Mouse (Mus musculus): Measurements from ENCODE around the gene Tor1aip1.
A peak's percentile ranks its signal among the peaks of the same experiment; 100 is the strongest.

Tor1aip1 gene

DNA sequence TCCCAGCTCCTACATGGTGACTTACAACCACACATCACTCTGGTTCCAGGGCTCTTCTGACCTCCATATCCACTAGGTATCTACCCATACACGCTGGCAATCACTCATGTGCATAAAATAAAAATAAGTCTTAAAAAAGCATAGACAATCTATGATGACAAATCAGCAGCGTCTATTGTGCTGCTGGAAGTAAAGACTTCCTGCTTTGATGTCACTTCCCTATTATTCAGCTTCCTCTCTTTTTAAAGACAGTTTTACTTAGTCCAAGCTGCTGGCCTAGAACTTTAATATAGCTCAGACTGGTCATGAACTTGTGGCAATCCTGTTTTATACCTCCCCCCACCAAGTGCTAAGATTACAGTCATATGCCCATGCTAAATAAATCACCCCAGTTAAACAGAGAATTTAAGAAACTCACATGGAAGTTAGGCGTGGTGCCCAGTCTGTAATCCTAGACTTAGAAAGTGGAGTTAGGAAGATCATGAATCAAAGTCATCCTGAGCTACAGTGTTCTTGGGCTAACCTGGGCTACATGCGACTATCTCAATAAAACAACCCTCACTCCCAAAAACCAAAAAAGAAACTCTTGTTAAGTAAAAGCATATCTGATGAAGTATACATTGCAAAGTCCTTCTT is 7.8 kb downstream of the Tor1aip1 start:
- no peak for DNase-seq

DNA sequence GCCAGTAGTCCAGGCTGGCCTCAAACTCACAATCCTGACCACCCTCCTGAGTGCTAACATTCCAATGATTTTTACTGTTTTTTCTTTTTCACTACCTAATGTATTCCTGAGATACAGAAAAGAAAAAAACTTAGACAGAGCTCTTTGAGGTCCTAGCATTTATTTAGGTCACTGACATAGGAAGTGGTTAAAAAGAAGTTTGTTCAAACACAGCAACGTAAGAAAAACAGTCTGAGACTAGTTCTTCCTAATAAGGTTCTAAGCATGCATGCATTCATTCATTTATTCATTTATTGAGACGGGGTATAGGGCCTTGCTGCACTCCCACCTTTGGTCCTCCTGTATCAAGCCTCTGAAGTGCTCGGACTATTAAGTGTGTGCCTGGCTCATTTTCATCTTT is 8.4 kb downstream of the Tor1aip1 start:
- DNase-seq: no peak

DNA sequence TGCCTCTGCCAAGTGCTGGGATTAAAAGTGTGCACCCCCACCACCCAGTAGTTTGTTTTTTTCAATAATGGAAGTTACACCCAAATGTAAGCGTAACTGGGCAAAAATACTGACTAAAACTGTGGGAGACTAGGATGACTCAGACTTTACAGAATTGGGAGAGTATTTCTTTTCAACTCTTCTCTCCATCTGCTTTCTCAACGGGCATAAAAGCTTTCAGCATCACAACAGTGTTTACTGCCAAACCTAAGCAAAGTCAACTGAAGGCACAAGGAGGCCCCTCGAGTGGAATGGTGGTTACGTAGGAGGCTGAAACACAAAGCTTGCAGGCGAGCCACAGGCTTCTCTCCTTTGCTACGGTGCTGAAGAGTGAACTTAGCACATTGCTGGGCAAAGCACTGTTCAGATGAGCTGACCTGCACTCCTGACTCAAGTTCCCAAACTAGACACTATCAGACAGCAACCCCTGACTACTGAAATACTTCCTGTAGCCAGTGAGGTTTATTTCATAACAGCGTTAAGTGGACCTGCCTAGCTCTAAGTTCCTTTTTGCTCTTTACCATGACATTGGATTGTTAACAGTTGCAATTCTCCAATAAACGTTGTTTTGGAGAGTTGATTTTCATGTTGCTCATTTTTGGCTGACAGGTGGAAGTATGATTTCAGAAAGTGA is 11.3 kb downstream of the Tor1aip1 start:
- no peak for DNase-seq

DNA sequence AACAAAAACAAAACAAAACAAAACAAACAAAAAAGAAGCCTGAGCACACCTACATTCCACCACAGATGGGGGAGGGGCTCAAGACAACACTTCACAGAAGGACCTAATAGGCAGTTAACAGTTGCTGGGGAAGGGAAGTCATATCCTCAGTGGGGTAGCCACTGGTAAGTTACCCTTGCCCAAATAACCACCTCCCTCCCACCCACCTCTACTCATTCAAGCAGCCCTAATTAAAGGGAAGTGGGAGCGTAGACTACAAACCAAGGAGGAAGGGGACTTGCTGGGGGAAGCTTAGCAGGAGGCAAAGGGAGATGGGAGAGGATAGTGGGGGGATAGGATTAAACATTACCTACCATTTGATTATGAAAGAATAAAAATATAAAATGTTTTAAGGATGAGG is 15.9 kb downstream of the Tor1aip1 start:
- DNase-seq: no peak

DNA sequence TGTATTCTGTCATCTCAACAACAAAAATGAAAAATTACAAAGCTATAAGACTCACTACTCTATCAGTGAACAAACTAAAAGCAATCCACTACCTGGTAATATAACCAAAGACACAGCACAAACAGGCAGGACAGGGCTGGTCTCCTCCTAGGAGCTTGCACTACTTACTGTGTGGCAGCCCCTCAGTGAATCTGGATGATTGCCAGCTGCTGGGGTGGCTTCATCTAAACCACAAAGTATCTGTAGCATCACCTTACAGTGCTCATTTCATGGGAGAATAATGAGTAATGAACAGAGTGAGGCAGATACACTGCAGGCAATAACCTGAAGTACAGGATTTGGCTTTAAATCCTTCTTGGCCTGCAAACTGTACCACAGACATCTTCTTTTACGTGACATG is 16.5 kb downstream of the Tor1aip1 start:
- DNase-seq: no peak

DNA sequence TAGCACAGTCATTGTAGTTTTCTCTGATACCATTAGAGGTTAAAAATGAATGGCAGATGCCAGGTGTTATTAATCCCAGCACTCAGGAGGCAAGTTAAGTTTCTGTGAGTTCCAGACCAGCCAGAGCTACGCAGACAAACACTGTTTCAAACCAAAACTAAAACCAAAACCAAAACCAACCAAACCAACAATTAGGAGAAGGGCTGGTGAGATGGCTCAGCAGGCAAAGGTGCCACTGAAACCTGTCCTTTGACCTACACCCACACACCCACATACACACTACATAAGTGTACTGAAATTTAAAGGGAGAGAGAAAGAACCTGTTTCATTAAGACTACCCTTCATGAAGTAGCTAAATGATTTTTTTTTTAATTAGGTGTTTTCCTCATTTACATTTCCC is 27.3 kb downstream of the Tor1aip1 start:
- no peak for DNase-seq

DNA sequence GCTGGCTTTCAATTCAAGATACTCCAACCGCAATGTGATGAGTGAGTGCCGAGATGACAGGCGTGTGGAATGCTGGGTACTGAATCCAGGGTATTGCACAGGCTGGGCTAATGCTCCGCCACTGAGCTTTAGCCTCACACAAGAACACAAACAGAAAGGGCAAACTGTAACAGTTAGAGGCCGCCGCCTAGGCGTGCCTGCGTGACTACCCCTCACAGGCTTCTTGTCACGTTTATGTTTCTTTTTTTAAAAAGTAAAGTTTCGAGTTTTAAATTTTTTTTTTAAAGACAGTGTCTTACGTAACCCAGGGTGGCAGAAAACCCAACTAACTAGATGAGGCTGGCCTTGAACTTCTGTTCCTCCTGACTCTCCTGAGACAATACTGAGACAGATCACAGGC is 30.4 kb downstream of the Tor1aip1 start:
- DNase-seq: no peak

DNA sequence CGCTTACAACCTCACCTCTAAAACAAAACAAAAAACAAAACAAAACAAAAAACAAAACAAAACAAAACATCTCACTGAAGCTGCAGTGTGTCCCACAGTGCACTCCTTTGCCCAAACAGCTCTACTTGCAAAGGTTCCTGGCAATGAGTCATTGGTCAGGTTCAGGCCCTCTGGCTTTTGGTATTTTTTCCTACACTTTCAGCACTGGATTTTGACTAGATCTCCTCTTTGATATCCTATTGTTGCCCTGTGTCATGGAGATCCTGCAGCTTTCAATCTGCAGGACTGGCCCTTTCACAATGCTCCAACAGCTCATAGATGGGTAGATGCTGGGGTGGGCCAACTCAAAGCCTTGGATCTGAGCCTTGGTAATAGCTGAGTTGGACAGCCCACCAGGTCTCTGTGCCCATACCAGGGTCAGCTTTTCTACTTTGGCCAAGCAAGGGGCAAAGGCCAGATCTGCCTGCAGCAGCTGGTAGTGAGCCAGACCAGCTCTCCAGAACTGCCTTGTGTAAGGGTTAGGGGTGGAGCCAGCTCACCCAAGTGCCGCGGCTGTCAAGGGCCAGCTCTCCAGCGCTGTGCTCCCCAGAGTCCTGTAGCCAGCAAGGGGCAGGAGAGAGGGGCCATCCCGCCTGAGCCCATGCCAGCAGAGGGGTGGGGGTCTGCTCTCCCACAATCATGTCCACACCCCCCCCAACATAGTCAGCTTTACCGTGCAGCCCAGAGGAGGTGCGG is 32.9 kb downstream of the Tor1aip1 start:
- DNase-seq: no peak

DNA sequence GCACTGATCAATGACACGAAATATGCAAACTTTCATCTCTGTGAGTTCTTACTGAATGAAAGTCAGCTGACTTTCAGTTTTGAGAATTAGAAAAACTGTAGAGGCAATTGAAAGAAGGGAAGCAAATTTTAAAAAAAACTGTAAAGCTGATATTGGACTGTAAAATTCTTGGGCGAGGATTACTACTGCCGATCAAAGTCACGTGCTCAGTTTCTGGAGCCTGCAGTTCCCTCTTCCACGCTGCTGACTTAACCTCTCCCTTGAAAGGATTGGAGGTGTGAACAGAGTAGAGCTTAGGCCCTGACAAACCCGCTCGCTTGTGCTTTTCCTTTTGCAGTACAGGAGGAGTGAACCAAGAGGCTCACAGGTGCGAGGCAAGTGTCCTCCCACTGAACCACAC is 33.9 kb downstream of the Tor1aip1 start:
- no peak for DNase-seq

DNA sequence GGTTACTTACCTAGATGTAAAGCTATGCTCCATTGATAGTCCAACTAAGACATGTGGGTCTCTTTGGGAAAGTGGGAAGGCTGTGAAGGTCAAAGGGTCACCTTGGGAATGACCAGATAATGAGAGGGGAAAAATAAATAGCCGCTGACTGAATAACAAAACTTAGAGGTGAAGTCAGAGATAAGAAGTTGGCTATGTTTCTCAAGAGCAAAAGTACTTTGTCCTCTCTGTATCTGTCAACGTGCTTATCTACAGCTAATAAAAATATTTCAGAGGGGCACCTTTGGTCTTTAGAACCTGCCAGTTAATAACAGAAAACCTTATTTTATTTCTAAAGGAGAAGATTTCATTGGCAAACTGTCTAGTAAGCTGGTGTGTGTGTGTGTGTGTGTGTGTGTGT is 40.7 kb downstream of the Tor1aip1 start:
- DNase-seq: no peak

DNA sequence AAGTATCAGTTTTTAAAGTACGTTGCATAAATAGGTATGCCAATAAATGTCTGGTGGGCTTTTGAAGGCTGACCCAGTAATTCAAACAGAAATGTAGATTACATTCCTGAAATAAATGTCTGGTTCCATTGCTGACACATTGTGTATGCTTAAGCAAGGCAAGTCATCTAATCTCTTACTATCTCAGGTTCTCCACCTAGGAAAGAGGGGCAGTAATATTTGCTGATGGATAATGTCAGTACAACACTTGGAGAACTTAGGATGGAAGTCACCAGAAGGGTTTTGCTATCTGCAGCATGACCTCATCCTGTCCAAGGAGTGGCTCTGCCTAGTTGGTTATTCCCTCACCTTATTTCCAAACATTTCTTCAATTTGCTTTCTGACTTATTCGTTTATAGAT is 41.8 kb downstream of the Tor1aip1 start:
- no peak for DNase-seq

DNA sequence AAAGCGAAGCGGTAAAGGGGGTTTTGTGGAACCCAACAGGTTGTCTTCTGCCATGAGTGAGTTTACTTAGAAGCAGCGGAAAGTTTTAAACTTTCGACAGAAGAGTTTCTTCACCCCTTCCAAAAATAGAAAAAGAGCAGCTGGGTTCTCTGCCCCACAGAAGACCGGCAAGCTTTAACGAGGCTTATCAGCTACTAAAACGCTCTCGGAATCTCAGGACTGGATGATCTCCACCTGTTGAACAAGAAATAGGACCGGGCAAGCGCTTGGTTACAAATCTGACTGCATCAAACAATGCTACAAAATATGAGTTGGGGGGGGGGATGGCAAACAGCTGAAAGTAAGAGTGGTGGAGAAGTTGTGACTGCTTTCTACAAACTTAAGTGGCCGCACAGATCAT is 45.9 kb downstream of the Tor1aip1 start:
- no peak for DNase-seq

DNA sequence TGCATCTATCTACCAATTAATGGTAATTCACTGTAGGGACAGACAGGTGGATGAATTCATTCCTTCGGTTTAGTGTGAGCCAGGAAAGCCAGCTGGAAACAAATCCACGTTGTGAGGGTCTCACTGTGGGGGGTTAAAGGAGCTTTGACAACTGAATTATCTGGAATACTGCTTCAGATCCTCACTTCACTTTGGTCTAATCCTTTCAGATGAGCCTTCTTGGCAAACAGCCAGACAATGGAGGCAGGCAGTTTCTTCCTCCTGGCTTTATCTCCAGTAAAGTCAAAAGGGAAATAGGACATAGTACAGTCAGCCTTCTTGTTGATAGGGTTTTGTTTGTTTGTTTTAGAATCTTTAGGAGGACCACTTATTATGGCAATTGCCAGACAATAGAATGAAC is 46.9 kb downstream of the Tor1aip1 start:
- no peak for DNase-seq

DNA sequence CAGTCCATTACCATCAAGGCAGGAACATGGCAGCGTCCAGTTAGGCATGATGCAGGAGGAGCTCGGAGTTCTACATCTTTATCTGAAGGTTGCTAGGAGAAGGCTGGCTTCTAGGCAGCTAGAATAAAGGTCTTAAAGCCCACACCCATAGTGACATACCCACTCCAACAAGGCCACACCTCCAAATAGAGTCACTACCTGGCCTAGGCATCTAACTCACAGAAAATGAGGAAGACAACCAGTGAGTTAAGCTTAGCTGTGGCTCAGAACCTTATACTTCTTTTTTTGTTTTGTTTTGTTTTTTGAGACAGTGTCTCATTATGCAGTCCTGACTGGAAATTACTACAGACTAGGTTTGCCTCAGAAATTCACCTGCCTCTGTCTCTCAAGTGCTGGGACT is 48.7 kb downstream of the Tor1aip1 start:
- no peak for DNase-seq

DNA sequence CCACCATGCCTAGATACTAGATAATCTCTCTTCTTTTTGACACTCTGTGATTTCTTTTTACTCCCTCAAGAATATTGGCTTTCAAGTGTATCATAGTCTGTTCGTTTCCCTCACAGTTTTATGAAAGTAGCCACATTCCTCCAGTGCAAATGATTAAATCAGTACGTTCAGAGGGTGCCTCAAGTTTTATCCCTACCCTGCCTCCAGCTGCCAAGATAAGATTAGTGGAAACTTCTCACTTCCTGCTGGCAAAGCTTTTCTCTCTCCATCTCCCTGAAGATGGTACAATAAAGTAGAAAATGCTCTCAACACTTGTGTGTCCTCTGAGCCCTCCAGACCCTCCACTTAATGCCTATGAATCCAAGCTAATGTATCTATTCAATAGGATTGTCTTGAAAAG is 61.3 kb downstream of the Tor1aip1 start:
- no peak for DNase-seq

DNA sequence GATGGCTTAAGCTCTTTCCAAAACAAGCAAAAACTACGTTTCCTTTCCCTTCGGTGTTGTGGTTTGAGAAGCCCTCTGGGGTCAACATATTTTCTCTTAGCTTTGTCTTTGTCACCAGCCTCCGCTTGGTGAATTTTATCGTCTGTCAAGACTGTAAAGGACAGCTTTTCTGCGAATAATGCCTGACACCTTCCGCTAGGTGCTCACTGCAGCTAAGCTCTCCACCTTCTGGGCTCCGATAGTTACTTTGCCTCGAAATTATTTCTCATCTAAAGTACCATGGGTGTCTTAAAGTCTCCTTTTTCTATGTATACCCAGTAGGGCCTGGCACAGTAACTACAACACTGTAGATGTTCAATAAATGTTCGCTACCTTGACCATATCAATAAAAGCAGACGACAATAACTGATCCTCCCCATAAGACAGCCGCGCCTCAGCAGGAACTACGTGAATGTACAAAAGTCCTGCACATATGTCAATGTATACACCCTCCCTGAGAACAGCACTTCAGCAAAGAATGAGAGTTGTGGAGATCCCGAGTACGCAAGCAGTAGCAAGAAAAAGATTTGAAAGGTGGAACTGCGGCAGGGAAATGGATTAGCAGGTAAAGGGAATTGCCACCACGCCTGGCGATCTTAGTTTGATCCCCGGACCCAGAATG is 62.4 kb downstream of the Tor1aip1 start:
- no peak for DNase-seq

DNA sequence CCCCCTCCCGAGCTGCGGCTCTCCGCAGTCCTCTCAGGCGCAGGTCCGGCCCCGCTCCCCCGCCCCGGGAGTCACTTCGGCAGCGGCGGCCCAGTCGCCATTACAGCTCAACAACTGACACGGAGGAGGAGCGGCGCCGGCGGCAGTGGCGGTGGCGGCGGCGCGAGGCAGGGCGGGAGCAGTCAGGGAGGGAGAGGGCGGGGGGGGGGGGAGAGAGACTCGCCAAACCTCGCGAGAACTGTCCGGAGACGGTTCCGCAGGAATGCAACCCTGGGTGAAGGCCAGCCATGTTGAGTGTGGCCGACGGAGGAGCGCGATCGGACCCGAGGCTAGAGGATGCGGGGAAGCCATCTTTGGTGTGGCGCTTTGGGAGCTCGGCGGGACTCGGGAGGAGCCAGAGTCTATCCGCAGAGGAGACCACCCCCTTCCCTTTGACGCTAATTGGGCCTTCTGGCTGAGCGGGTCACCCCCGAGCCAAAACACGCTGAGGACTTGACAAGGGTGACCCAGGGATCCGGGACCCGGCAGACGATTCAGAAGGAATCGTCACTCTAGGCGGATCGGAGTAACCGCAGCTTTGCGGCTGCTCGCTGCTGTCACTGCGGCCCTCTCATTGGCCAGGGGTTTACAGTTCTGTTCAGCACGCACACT is 63.1 kb downstream of the Tor1aip1 start, which contains the start of gene Cep350:
TSS of gene Cep350 (minus strand) at position 188 of the 651 bp plus-strand sequence.
- peak; percentile 96 for DNase-seq

DNA sequence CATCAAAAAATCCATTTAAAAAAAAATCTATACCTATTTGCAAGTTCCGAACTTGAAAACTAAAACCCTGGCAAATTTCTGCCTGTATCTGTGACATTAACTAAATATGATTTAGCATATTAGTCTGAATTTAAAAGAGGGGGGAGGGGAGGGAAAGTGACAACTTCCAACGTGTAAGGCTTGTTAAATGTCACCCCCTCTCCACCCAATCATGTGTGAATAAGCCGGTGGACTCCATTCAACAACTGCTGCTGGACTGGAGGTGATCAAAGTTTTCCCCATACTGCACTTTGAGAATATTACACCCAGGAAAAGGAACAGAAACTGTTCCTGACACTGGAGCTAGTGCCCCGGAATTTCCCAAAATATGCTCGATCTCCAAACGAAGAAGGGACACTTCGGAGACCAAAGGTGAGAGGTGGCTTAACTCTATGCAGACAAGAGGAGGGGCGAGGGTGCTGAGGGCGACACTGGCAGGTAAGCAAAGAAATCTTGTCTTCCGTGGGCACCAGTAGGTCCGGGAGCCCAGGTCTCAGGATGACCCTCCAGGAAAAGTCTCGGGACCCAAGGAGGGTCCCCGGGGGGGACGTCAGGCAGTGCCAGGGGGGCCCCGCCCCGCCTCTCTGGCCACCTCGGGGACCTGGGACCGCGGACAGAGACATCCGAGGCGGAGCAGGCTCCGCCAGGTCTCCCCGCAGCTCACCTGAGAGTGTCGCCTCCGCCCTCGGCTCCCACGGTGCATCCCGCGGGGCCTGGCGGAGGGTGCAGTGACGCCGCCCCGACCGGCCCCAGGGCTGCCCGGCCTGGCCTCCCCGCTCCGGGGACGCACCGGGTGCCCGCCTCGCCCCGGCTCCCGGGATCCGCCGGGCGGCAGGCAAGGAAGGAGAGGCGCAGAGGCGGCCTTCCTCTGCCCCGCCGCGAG is 63.9 kb downstream of the Tor1aip1 start:
- no peak for DNase-seq

Data from right cerebral cortex, postnatal 14 days (tissue).